Mouse (Mus musculus) lung, postnatal 14 days (tissue): Measurements from ENCODE around the gene Jade3.

Experiments
- DNase-seq: peaks from one replicate; pipeline ENCODE4 v3.0.0; 2021

The Jade3 gene

GRCm38 (mm10) chrX:20548011-20548879, 122.8 kb downstream of the Jade3 start:
- peak; percentile 15 for DNase-seq

- no peak for DNase-seq
Measured at GRCm38 (mm10) chrX:20548880-20549440, 123.5 kb downstream of the Jade3 start.

- DNase-seq = no peak
Measured at GRCm38 (mm10) chrX:20549532-20549931, 124.0 kb downstream of the Jade3 start, which contains the start of gene Rgn. Gene Rgn, plus strand, starts transcription at chrX:20549787.

GRCm38 (mm10) chrX:20552199-20552598, 126.7 kb downstream of the Jade3 start:
- DNase-seq = no peak

GRCm38 (mm10) chrX:20561846-20562245, 136.4 kb downstream of the Jade3 start:
- DNase-seq = no peak

GRCm38 (mm10) chrX:20563941-20564340, 138.5 kb downstream of the Jade3 start:
- DNase-seq = no peak
